Mouse (Mus musculus): ENCODE measurements around the gene Sdk1. TPM values are rescaled to one million over a fixed set of nuclear protein-coding genes. Genes with fewer than 3 reads are reported as not detected.

The Sdk1 gene
- polyA plus RNA-seq (2015; fragmentation: Nextera tagmentation; extraction: Ambion mirVana), result 1.7 and 2.0 TPM in 2 replicates

DNA sequence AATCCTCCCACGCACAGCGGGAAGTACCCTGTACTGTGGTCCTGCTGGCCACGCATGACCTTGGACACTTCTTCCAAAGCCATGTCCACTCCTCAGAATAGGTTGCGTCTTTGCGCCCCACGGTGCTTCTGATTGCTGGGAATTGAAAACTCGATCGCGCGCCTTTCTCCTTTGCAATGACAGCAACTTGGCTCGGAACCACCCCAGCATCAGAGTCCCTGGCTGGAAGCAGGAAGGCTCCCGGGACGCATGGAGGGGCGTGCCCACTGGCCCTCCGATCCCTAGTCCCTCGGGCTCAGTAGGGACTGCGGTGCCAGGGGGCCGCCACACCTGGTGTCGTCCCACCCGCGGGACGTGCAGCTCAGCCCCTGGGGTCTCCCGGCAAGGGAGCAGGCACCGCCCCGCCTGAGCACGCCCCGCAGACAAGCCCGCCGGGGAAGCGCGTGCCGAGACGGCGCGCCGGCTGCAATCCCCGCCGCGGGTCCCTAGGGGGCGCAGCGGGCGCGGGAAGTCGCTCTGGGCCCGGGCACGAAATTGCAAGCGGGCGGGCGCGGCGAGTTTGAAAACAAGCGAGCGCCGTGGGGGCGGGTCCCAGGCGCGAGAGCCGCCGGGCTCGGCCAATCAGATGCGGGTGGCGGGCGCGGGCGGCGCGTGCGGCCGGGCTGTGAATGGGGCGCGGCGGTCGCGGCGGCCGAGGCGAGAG, at the start of gene Sdk1:
TSS of gene Sdk1 (plus strand) at position 650 of the 703 bp plus-strand sequence.
- H3K27ac ChIP-seq (ENCODE audit: low read length), result peak within 1 kb of the TSS; percentile 51
- peak within 1 kb of the TSS; percentile 68 for H3K4me3 ChIP-seq (ENCODE audit: low read length)
- H3K27me3 ChIP-seq (replicated peaks; ENCODE audit: control insufficient read depth, insufficient read depth, low read length), result peaks cover 20% of the 10 kb centered on the region
- under 1% methylated on average over 76 of the region's 77 CpGs for WGBS
- no peaks in the 10 kb centered on the region for H3K9me3 ChIP-seq (ENCODE audit: control insufficient read depth, low read length)
- H3K4me2 ChIP-seq (ENCODE audit: low read depth, low read length), result peak within 1 kb of the TSS; percentile 95
- peaks cover 18% of the 10 kb centered on the region for H3K4me1 ChIP-seq (ENCODE audit: control insufficient read depth, insufficient read depth, low read length)
- ATAC-seq, result peak; percentile 98
- no peaks in the 10 kb centered on the region for H3K36me3 ChIP-seq (ENCODE audit: control insufficient read depth, insufficient read depth, low read length)
- H3K9ac ChIP-seq (ENCODE audit: low read depth, low read length), result peak within 1 kb of the TSS; percentile 76

DNA sequence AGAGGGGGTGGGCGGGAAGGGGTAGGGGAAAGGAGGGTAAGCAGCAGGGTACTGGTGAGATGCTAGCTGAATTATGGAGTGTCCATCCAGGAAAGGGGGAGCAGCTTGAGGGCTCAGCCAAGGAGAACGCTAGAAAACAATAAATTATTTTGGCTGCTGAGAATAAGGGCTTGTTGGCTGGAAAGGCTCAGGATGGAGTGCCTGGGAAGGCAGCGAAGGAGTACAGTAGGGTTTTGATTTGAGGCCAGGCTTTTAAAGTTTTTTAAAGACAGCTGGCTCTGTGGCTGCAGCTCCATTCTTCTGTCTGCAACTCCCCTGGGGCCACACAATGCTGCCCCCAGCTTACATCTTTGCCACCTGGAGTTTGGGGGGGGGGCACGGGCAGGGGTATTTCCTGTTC, 44.0 kb upstream of the Sdk1 start:
- Histone ChIP-seq H3K27ac (ENCODE audit: low read length) (peak overlapping the region; percentile 28), H3K36me3 (ENCODE audit: control insufficient read depth, insufficient read depth, low read length) (no peaks in the 10 kb centered on the region), H3K27me3 (replicated peaks; ENCODE audit: control insufficient read depth, insufficient read depth, low read length) (no peaks in the 10 kb centered on the region), H3K4me2 (ENCODE audit: low read depth, low read length) (no peak overlapping the region), H3K4me1 (ENCODE audit: control insufficient read depth, insufficient read depth, low read length) (peaks cover 4% of the 10 kb centered on the region), H3K9me3 (ENCODE audit: control insufficient read depth, low read length) (no peaks in the 10 kb centered on the region), H3K4me3 (ENCODE audit: low read length) (no peak overlapping the region), H3K9ac (ENCODE audit: low read depth, low read length) (no peak overlapping the region)
- 38% methylated on average over 4 of the region's 4 CpGs for WGBS
- ATAC-seq, result no peak

DNA sequence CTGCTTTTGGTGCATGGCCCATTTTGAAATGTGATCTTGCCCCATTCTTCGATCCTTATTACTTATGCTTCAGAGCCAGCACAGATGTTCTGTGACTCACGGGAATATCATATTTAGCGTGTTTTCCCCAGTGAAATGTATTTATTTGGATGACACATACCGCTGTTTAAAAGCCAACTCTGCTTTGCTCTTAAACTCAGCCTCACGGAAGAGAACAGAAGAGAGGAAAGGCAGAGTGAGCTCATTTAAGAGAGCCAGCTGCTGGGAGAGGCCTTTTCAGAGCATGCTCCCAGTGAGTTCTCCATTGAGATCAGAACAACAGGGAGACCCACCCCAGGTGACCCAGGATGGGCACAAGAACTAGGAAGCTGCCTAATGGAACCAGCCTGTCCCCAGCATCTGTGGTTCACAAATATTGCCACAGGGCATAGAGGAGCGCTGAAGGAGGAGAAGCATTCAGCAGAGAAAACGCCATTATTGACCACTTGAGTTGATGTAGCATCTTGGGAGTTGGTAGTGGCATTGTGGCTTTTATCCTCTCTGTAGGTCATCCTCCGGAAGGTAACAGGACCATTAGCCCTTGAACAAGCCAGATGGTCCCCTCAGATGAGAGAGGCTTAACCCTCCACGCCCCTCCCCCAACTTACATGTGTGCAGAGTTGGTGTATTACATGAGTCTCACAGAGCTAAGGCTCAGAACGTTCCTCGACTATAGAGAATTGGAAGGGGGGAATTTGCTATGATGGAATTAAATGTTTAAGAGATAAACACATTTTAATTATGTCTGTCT, 38.8 kb upstream of the Sdk1 start:
- no peak overlapping the region for H3K4me2 ChIP-seq (ENCODE audit: low read depth, low read length)
- no peaks in the 10 kb centered on the region for H3K9me3 ChIP-seq (ENCODE audit: control insufficient read depth, low read length)
- no peak overlapping the region for H3K4me3 ChIP-seq (ENCODE audit: low read length)
- 67% methylated on average over 11 of the region's 11 CpGs for WGBS
- no peak overlapping the region for H3K9ac ChIP-seq (ENCODE audit: low read depth, low read length)
- no peaks in the 10 kb centered on the region for H3K27me3 ChIP-seq (replicated peaks; ENCODE audit: control insufficient read depth, insufficient read depth, low read length)
- H3K4me1 ChIP-seq (ENCODE audit: control insufficient read depth, insufficient read depth, low read length), result peaks cover 2% of the 10 kb centered on the region; the same call in 1 of the 2 replicates
- H3K36me3 ChIP-seq (ENCODE audit: control insufficient read depth, insufficient read depth, low read length), result no peaks in the 10 kb centered on the region
- no peak for ATAC-seq
- peak overlapping the region; percentile 48; the same call in 1 of the 2 replicates for H3K27ac ChIP-seq (ENCODE audit: low read length)

DNA sequence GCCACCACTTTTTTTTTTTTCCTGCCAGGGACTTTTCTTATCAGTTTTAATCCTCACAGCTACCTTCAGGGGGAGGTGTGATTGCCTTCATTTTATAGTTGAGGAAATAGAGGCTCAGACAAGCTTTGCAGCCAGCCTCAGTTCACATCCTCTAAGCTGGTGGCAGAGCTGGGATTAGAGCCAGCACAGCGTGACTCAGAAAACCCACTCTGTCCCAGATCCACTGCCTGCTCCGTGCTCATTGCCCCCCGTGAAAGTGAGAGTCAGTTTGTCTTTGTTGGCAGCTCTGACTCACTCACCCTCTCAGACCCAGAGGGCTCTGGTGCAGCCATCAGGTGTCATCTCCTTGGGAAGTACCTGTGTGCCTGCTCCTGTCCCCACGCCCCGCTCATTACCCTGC, 34.2 kb upstream of the Sdk1 start:
- 52% methylated on average over 5 of the region's 5 CpGs for WGBS
- H3K4me2 ChIP-seq (ENCODE audit: low read depth, low read length), result no peak overlapping the region
- no peaks in the 10 kb centered on the region for H3K36me3 ChIP-seq (ENCODE audit: control insufficient read depth, insufficient read depth, low read length)
- H3K9ac ChIP-seq (ENCODE audit: low read depth, low read length), result no peak overlapping the region
- H3K4me1 ChIP-seq (ENCODE audit: control insufficient read depth, insufficient read depth, low read length), result no peaks in the 10 kb centered on the region
- H3K9me3 ChIP-seq (ENCODE audit: control insufficient read depth, low read length), result no peaks in the 10 kb centered on the region
- H3K27ac ChIP-seq (ENCODE audit: low read length), result no peak overlapping the region
- H3K27me3 ChIP-seq (replicated peaks; ENCODE audit: control insufficient read depth, insufficient read depth, low read length), result no peaks in the 10 kb centered on the region
- ATAC-seq, result no peak
- H3K4me3 ChIP-seq (ENCODE audit: low read length), result no peak overlapping the region

DNA sequence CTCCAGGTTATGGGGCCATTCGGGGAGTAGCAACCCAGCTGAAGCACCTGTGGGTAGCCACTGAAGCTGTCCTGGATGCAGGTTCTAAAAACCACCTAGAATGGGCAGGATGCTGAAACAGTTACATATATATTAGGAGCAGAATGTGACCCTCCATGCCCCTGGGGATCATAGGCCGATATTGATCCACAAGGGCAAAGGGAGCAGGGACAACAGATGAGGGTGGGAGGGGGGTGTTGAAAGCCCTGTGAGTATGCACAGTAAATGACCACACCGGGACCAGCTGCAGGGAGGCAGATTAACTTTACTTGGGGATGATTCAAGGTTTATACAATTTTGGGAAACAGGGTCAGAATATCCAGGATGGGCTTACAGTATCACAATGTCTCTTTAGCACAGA, 16.0 kb upstream of the Sdk1 start:
- Histone ChIP-seq H3K27me3 (replicated peaks; ENCODE audit: control insufficient read depth, insufficient read depth, low read length) (no peaks in the 10 kb centered on the region), H3K9me3 (ENCODE audit: control insufficient read depth, low read length) (no peaks in the 10 kb centered on the region), H3K36me3 (ENCODE audit: control insufficient read depth, insufficient read depth, low read length) (no peaks in the 10 kb centered on the region), H3K4me2 (ENCODE audit: low read depth, low read length) (no peak overlapping the region), H3K4me1 (ENCODE audit: control insufficient read depth, insufficient read depth, low read length) (no peaks in the 10 kb centered on the region), H3K27ac (ENCODE audit: low read length) (no peak overlapping the region), H3K4me3 (ENCODE audit: low read length) (no peak overlapping the region), H3K9ac (ENCODE audit: low read depth, low read length) (no peak overlapping the region)
- 59% methylated on average over 3 of the region's 3 CpGs for WGBS
- ATAC-seq, result no peak

DNA sequence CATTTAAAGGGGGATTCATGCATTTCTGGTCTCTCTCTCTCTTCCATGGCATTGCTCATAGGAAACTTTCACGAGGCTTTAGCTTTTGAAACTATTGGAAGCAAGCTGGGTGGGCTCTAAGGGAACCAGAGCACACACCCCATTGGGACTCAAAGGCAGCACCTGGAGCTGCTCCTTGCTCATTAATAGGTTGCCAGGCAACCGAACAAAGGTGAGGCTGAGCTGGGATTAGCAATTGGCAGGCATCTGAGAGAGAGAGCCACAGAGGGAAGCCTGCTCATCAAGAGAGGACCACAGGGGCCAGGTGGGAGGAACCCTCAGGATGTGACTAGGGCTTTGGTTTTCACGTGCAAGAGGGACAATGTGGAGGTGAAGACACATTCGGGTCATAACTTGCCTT, 7.0 kb upstream of the Sdk1 start:
- no peaks in the 10 kb centered on the region for H3K36me3 ChIP-seq (ENCODE audit: control insufficient read depth, insufficient read depth, low read length)
- H3K4me1 ChIP-seq (ENCODE audit: control insufficient read depth, insufficient read depth, low read length), result no peaks in the 10 kb centered on the region
- no peak overlapping the region for H3K4me3 ChIP-seq (ENCODE audit: low read length)
- H3K27me3 ChIP-seq (replicated peaks; ENCODE audit: control insufficient read depth, insufficient read depth, low read length), result no peaks in the 10 kb centered on the region
- no peak overlapping the region for H3K4me2 ChIP-seq (ENCODE audit: low read depth, low read length)
- WGBS, result 30% methylated on average over 4 of the region's 4 CpGs
- no peak for ATAC-seq
- no peak overlapping the region for H3K9ac ChIP-seq (ENCODE audit: low read depth, low read length)
- no peaks in the 10 kb centered on the region for H3K9me3 ChIP-seq (ENCODE audit: control insufficient read depth, low read length)
- H3K27ac ChIP-seq (ENCODE audit: low read length), result no peak overlapping the region

DNA sequence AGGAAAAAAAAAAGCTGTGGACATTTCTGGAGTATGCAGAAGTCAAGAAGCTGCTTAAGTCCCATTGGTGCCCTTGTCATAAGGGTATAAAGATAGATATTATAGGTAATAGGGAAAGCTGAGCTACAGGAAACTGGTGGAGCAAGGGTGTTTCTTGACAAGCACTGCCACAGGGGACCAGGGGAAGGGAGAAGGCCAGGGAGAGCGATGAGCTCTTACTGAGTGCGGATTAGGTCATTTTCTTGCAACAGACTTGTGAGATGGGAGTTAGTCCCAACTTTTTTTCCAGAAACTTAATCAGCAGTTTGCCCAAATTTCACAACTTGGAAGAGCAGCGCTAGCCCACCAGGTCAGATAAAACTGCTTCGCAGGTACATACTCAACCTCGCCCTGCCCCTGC, 1.9 kb upstream of the Sdk1 start:
- Histone ChIP-seq H3K4me2 (ENCODE audit: low read depth, low read length) (no peak overlapping the region), H3K36me3 (ENCODE audit: control insufficient read depth, insufficient read depth, low read length) (no peaks in the 10 kb centered on the region), H3K4me1 (ENCODE audit: control insufficient read depth, insufficient read depth, low read length) (peaks cover 18% of the 10 kb centered on the region), H3K9ac (ENCODE audit: low read depth, low read length) (no peak overlapping the region), H3K9me3 (ENCODE audit: control insufficient read depth, low read length) (no peaks in the 10 kb centered on the region), H3K27me3 (replicated peaks; ENCODE audit: control insufficient read depth, insufficient read depth, low read length) (peaks cover 16% of the 10 kb centered on the region), H3K27ac (ENCODE audit: low read length) (no peak overlapping the region), H3K4me3 (ENCODE audit: low read length) (no peak overlapping the region)
- no peak for ATAC-seq
- 29% methylated on average over 5 of the region's 5 CpGs for whole genome bisulfite sequencing

DNA sequence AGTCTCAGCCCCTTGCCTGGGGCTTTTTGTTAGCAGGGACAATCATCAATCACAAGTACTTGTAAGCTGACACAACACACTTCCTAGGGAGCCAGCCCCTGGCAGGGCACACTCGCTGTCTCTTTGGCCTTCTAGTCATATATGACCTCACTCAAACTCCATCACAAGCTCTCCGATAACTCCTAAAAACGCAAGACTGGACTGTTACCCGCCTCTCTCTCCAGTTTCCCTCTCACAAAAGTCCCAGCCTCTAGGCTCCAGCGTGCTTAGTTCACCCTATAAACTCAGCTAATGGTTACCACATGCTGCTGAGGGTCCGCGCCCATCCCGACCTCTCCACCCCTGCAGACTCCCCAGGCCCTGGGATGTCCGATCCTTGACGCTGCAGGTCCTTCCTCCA, 849 bp upstream of the Sdk1 start:
- peaks cover 18% of the 10 kb centered on the region for H3K4me1 ChIP-seq (ENCODE audit: control insufficient read depth, insufficient read depth, low read length)
- H3K27ac ChIP-seq (ENCODE audit: low read length), result no peak overlapping the region
- no peak for ATAC-seq
- no peaks in the 10 kb centered on the region for H3K9me3 ChIP-seq (ENCODE audit: control insufficient read depth, low read length)
- no peaks in the 10 kb centered on the region for H3K36me3 ChIP-seq (ENCODE audit: control insufficient read depth, insufficient read depth, low read length)
- H3K9ac ChIP-seq (ENCODE audit: low read depth, low read length), result peak overlapping the region; percentile 68
- WGBS, result under 1% methylated on average over 10 of the region's 10 CpGs
- peaks cover 17% of the 10 kb centered on the region for H3K27me3 ChIP-seq (replicated peaks; ENCODE audit: control insufficient read depth, insufficient read depth, low read length)
- peak overlapping the region; percentile 95 for H3K4me2 ChIP-seq (ENCODE audit: low read depth, low read length)
- peak overlapping the region; percentile 68 for H3K4me3 ChIP-seq (ENCODE audit: low read length)

DNA sequence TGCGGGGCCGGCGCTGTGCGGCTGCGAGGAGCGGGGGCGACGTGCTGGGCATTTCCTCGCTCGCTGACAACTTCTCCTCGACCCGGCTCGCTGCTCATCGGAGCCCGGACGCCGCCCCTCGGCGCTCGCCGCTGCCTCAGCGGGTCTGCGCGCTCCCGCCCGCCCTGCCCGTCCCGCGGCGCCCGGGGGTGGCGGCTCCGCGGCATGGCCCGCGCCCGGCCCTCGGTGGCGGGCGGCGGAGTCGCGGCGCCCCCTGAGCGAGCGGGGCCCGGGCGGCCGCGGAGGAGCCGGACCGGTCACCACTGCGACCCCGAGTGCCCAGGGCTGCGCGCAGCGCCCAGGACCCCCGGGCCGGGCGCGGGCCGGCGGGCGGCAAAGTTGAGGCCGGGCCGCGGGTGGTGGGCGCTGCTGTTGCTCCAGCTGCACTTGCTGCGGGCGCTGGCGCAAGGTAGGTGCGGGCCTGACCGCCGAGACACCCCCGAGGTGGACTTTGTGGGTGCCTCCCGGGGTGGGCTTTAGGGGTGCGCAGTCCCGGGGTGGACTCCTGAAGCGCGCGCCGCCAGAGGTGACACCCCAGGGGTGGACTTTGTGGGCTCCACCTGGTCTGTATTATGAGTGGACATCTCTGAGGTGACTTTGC, 475 bp downstream of the Sdk1 start:
- H3K9me3 ChIP-seq (ENCODE audit: control insufficient read depth, low read length), result no peaks in the 10 kb centered on the region
- whole genome bisulfite sequencing, result under 1% methylated on average over 68 of the region's 82 CpGs
- H3K4me1 ChIP-seq (ENCODE audit: control insufficient read depth, insufficient read depth, low read length), result peaks cover 18% of the 10 kb centered on the region
- peak overlapping the region; percentile 76 for H3K9ac ChIP-seq (ENCODE audit: low read depth, low read length)
- peak overlapping the region; percentile 51 for H3K27ac ChIP-seq (ENCODE audit: low read length)
- H3K4me3 ChIP-seq (ENCODE audit: low read length), result peak overlapping the region; percentile 68
- no peaks in the 10 kb centered on the region for H3K36me3 ChIP-seq (ENCODE audit: control insufficient read depth, insufficient read depth, low read length)
- H3K4me2 ChIP-seq (ENCODE audit: low read depth, low read length), result peak overlapping the region; percentile 95
- peaks cover 20% of the 10 kb centered on the region for H3K27me3 ChIP-seq (replicated peaks; ENCODE audit: control insufficient read depth, insufficient read depth, low read length)
- peak; percentile 67; the same call in 1 of the 2 replicates for ATAC-seq
